Mouse (Mus musculus) lung, postnatal 0 days (tissue): Measurements from ENCODE around the gene Mylip.

Experiments
- CTCF ChIP-seq: IDR thresholded peaks from 2 replicates; pipeline ENCODE4 v1.5.1; 2016; ENCODE audit warnings: antibody characterized with exemption, mild to moderate bottlenecking
- EP300 ChIP-seq: IDR thresholded peaks from 2 replicates; pipeline ENCODE4 v1.6.1; 2016; ENCODE audit warnings: antibody characterized with exemption, mild to moderate bottlenecking, control low read depth

DNA sequence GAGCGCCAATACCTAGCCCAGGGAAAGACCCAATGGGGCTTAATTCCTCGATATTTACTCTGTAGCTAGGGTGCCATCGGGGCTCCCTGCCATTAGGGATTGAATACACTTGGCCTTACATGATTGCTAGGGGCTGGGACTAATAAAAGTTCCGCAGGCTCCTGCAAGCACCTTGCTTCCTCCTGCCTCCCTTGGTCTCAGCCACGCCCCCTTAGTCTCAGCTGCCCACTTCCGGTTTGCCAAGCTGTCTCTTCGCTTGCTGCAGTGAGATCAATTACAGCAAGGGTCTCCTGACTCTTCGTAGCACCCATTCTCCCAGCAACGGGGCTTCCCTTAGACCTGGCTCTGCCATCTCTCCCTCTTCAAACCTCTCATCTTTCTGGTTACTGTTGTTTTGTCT lies 63.5 kb downstream of the Mylip start:
- TF ChIP-seq CTCF (no peak), EP300 (no peak)
